Mouse (Mus musculus): ENCODE data around the gene 4930568D16Rik.
A peak's percentile ranks its signal among the peaks of the same experiment; 100 is the strongest.

The 4930568D16Rik gene

GRCm38 (mm10) chr2:35342605-35343004 is 24.9 kb downstream of the 4930568D16Rik start:
- DNase-seq (ENCODE audit: low spot score in 2 of 2): no peak

GRCm38 (mm10) chr2:35338707-35339106 is 28.8 kb downstream of the 4930568D16Rik start:
- peak in 1 of 2 experiments; percentile 75 for DNase-seq (ENCODE audit: low spot score in 2 of 2)

GRCm38 (mm10) chr2:35338036-35338435 is 29.5 kb downstream of the 4930568D16Rik start:
- DNase-seq (ENCODE audit: low spot score in 2 of 2): no peak

GRCm38 (mm10) chr2:35337419-35337818 is 30.1 kb downstream of the 4930568D16Rik start:
- peak in 1 of 2 experiments; percentile 23 for DNase-seq (ENCODE audit: low spot score in 2 of 2)

GRCm38 (mm10) chr2:35336388-35337280 is 30.9 kb downstream of the 4930568D16Rik start, which contains the start of gene Stom:
TSS of gene Stom (minus strand) at chr2:35336976.
- DNase-seq (ENCODE audit: low spot score in 2 of 2): peak; percentile 99 to 100

- no peak for DNase-seq (ENCODE audit: low spot score in 2 of 2)
These were observed 31.9 kb downstream of the 4930568D16Rik start for GRCm38 (mm10) chr2:35335620-35336019.

- DNase-seq (ENCODE audit: low spot score in 2 of 2): no peak
These were observed 33.9 kb downstream of the 4930568D16Rik start for GRCm38 (mm10) chr2:35333670-35334069.

- DNase-seq (ENCODE audit: low spot score in 2 of 2): no peak
These were observed 36.3 kb downstream of the 4930568D16Rik start for GRCm38 (mm10) chr2:35331205-35331604.

GRCm38 (mm10) chr2:35329061-35329460 is 38.5 kb downstream of the 4930568D16Rik start:
- DNase-seq (ENCODE audit: low spot score in 2 of 2): no peak

- no peak for DNase-seq (ENCODE audit: low spot score in 2 of 2)
These were observed 39.3 kb downstream of the 4930568D16Rik start for GRCm38 (mm10) chr2:35328064-35328792.

GRCm38 (mm10) chr2:35327583-35327982 is 39.9 kb downstream of the 4930568D16Rik start:
- DNase-seq (ENCODE audit: low spot score in 2 of 2): no peak

- no peak for DNase-seq (ENCODE audit: low spot score in 2 of 2)
These were observed 40.6 kb downstream of the 4930568D16Rik start for GRCm38 (mm10) chr2:35326931-35327330.

GRCm38 (mm10) chr2:35325930-35326329 is 41.6 kb downstream of the 4930568D16Rik start:
- no peak for DNase-seq (ENCODE audit: low spot score in 2 of 2)

- DNase-seq (ENCODE audit: low spot score in 2 of 2): peak; percentile 50 to 66
These were observed 44.9 kb downstream of the 4930568D16Rik start for GRCm38 (mm10) chr2:35322404-35323164.

GRCm38 (mm10) chr2:35320399-35320798 is 47.1 kb downstream of the 4930568D16Rik start:
- DNase-seq (ENCODE audit: low spot score in 2 of 2): no peak

GRCm38 (mm10) chr2:35318405-35318804 is 49.1 kb downstream of the 4930568D16Rik start:
- no peak for DNase-seq (ENCODE audit: low spot score in 2 of 2)

GRCm38 (mm10) chr2:35317604-35318003 is 49.9 kb downstream of the 4930568D16Rik start:
- DNase-seq (ENCODE audit: low spot score in 2 of 2): no peak

- DNase-seq (ENCODE audit: low spot score in 2 of 2): no peak
These were observed 53.2 kb downstream of the 4930568D16Rik start for GRCm38 (mm10) chr2:35314300-35314699.

GRCm38 (mm10) chr2:35309906-35310493 is 57.5 kb downstream of the 4930568D16Rik start:
- no peak for DNase-seq (ENCODE audit: low spot score in 2 of 2)

GRCm38 (mm10) chr2:35308166-35308565 is 59.4 kb downstream of the 4930568D16Rik start:
- no peak for DNase-seq (ENCODE audit: low spot score in 2 of 2)

Measured in urinary bladder, postnatal 36 days (tissue).